Mouse (Mus musculus): Measurements from ENCODE around the gene Clstn2. TPM values are rescaled to one million over a fixed set of nuclear protein-coding genes. Genes with fewer than 3 reads are reported as not detected.

Clstn2 gene
- total and polyA plus RNA-seq, 2 experiments from 2014 or later = 0.14 to 0.61 TPM

- Histone ChIP-seq H3K27me3 (ENCODE audit: control insufficient read depth, insufficient read depth, low read length) (peaks cover 57% of the 10 kb centered on the region), H3K9me3 (replicated peaks; ENCODE audit: control insufficient read depth, low read length) (no peaks in the 10 kb centered on the region), H3K27ac (ENCODE audit: low read depth) (no peak overlapping the region), H3K36me3 (replicated peaks; ENCODE audit: control insufficient read depth, insufficient read depth, low read length) (no peaks in the 10 kb centered on the region), H3K4me2 (ENCODE audit: low read depth, low read length) (peak overlapping the region; percentile 95), H3K4me3 (ENCODE audit: low read depth, low read length) (peak overlapping the region; percentile 59), H3K9ac (replicated peaks; ENCODE audit: low read depth, low read length) (no peak overlapping the region), H3K4me1 (ENCODE audit: control insufficient read depth, insufficient read depth) (0 out of 2 replicates have a peak, but pooled peaks cover 10% of the 10 kb centered on the region)
- ATAC-seq (ENCODE audit: insufficient read depth, low read depth) = peak; percentile 39
- DNase-seq (ENCODE audit: low spot score) = no peak
- 2% methylated on average over 35 of the region's 38 CpGs for WGBS
- TF ChIP-seq EP300 (IDR thresholded peaks at IDR 0.05; ENCODE audit: low read depth) (no peak), CTCF (IDR thresholded peaks at IDR 0.05; ENCODE audit: low read depth) (no peak)
Measured at GRCm38 (mm10) chr9:98033273-98033855, 383 bp upstream of the Clstn2 start.

- Histone ChIP-seq H3K36me3 (replicated peaks; ENCODE audit: control insufficient read depth, insufficient read depth, low read length) (no peaks in the 10 kb centered on the region), H3K27ac (ENCODE audit: low read depth) (no peak overlapping the region), H3K9me3 (replicated peaks; ENCODE audit: control insufficient read depth, low read length) (no peaks in the 10 kb centered on the region), H3K4me3 (ENCODE audit: low read depth, low read length) (peak overlapping the region; percentile 59), H3K9ac (replicated peaks; ENCODE audit: low read depth, low read length) (no peak overlapping the region), H3K4me1 (ENCODE audit: control insufficient read depth, insufficient read depth) (0 out of 2 replicates have a peak, but pooled peaks cover 10% of the 10 kb centered on the region), H3K27me3 (ENCODE audit: control insufficient read depth, insufficient read depth, low read length) (peaks cover 57% of the 10 kb centered on the region), H3K4me2 (ENCODE audit: low read depth, low read length) (peak overlapping the region; percentile 95)
- DNase-seq (ENCODE audit: low spot score) (no peak), ATAC-seq (ENCODE audit: insufficient read depth, low read depth) (no peak)
- TF ChIP-seq CTCF (IDR thresholded peaks at IDR 0.05; ENCODE audit: low read depth) (no peak), EP300 (IDR thresholded peaks at IDR 0.05; ENCODE audit: low read depth) (no peak)
- 2% methylated on average over 31 of the region's 31 CpGs for WGBS
Measured at GRCm38 (mm10) chr9:98031898-98032572, 946 bp downstream of the Clstn2 start.

- H3K9ac ChIP-seq (replicated peaks; ENCODE audit: low read depth, low read length) = no peak overlapping the region
- no peaks in the 10 kb centered on the region for H3K36me3 ChIP-seq (replicated peaks; ENCODE audit: control insufficient read depth, insufficient read depth, low read length)
- no peak for ATAC-seq (ENCODE audit: insufficient read depth, low read depth)
- H3K4me1 ChIP-seq (ENCODE audit: control insufficient read depth, insufficient read depth) = 0 out of 2 replicates have a peak, but pooled peaks cover 10% of the 10 kb centered on the region
- 14% methylated on average over 2 of the region's 2 CpGs for WGBS
- H3K4me3 ChIP-seq (ENCODE audit: low read depth, low read length) = no peak overlapping the region
- no peak overlapping the region for H3K27ac ChIP-seq (ENCODE audit: low read depth)
- H3K27me3 ChIP-seq (ENCODE audit: control insufficient read depth, insufficient read depth, low read length) = peaks cover 57% of the 10 kb centered on the region
- no peaks in the 10 kb centered on the region for H3K9me3 ChIP-seq (replicated peaks; ENCODE audit: control insufficient read depth, low read length)
- no peak overlapping the region for H3K4me2 ChIP-seq (ENCODE audit: low read depth, low read length)
- DNase-seq (ENCODE audit: low spot score) = peak; percentile 28
- TF ChIP-seq CTCF (IDR thresholded peaks at IDR 0.05; ENCODE audit: low read depth) (peak; percentile 63), EP300 (IDR thresholded peaks at IDR 0.05; ENCODE audit: low read depth) (no peak)
Measured at GRCm38 (mm10) chr9:98030715-98031114, 2.3 kb downstream of the Clstn2 start.

- Histone ChIP-seq H3K9me3 (replicated peaks; ENCODE audit: control insufficient read depth, low read length) (no peaks in the 10 kb centered on the region), H3K9ac (replicated peaks; ENCODE audit: low read depth, low read length) (no peak overlapping the region), H3K36me3 (replicated peaks; ENCODE audit: control insufficient read depth, insufficient read depth, low read length) (no peaks in the 10 kb centered on the region), H3K4me3 (ENCODE audit: low read depth, low read length) (no peak overlapping the region), H3K27me3 (ENCODE audit: control insufficient read depth, insufficient read depth, low read length) (0 out of 2 replicates have a peak, but pooled peaks cover 10% of the 10 kb centered on the region), H3K27ac (ENCODE audit: low read depth) (no peak overlapping the region), H3K4me1 (ENCODE audit: control insufficient read depth, insufficient read depth) (no peaks in the 10 kb centered on the region), H3K4me2 (ENCODE audit: low read depth, low read length) (no peak overlapping the region)
- ATAC-seq (ENCODE audit: insufficient read depth, low read depth) = no peak
- no peak for TF ChIP-seq CTCF (IDR thresholded peaks at IDR 0.05; ENCODE audit: low read depth)
- TF ChIP-seq EP300 (IDR thresholded peaks at IDR 0.05; ENCODE audit: low read depth) = no peak
- WGBS = 68% methylated on average over 3 of the region's 3 CpGs
- DNase-seq (ENCODE audit: low spot score) = no peak
Measured at GRCm38 (mm10) chr9:98025548-98025947, 7.4 kb downstream of the Clstn2 start.

GRCm38 (mm10) chr9:98023069-98023468 lies 9.9 kb downstream of the Clstn2 start:
- no peak for ATAC-seq (ENCODE audit: insufficient read depth, low read depth)
- WGBS = 76% methylated on average over 11 of the region's 11 CpGs

More at GRCm38 (mm10) chr9:98023069-98023468, 9.9 kb downstream of the Clstn2 start:
- Histone ChIP-seq H3K36me3 (replicated peaks; ENCODE audit: control insufficient read depth, insufficient read depth, low read length) (no peaks in the 10 kb centered on the region), H3K9ac (replicated peaks; ENCODE audit: low read depth, low read length) (no peak overlapping the region), H3K27ac (ENCODE audit: low read depth) (no peak overlapping the region), H3K9me3 (replicated peaks; ENCODE audit: control insufficient read depth, low read length) (no peaks in the 10 kb centered on the region), H3K4me3 (ENCODE audit: low read depth, low read length) (no peak overlapping the region), H3K4me2 (ENCODE audit: low read depth, low read length) (no peak overlapping the region), H3K4me1 (ENCODE audit: control insufficient read depth, insufficient read depth) (no peaks in the 10 kb centered on the region), H3K27me3 (ENCODE audit: control insufficient read depth, insufficient read depth, low read length) (no peaks in the 10 kb centered on the region)
- no peak for TF ChIP-seq CTCF (IDR thresholded peaks at IDR 0.05; ENCODE audit: low read depth)
- TF ChIP-seq EP300 (IDR thresholded peaks at IDR 0.05; ENCODE audit: low read depth) = no peak
- DNase-seq (ENCODE audit: low spot score) = no peak

All from heart, postnatal 0 days (tissue).